Mouse (Mus musculus) ES-Bruce4 (cell line): ENCODE measurements around the gene Tuba1a. TPM values are rescaled to one million over a fixed set of nuclear protein-coding genes. Genes with fewer than 3 reads are reported as not detected.
A peak's percentile ranks its signal among the peaks of the same experiment; 100 is the strongest.

Experiments
- H3K27ac ChIP-seq: 2 replicates; pipeline ENCODE4 v1.5.1; 2012; ENCODE audit warnings: low read length, inconsistent platforms; ENCODE audit not compliant: insufficient read depth
- H3K27me3 ChIP-seq: 2 replicates; pipeline ENCODE4 v1.6.1; 2012; ENCODE audit warnings: mild to moderate bottlenecking, low read length, inconsistent platforms; ENCODE audit not compliant: control insufficient read depth, poor library complexity, insufficient read depth, severe bottlenecking
- H3K36me3 ChIP-seq: 2 replicates; pipeline ENCODE4 v1.6.1; 2012; ENCODE audit warnings: inconsistent platforms, mild to moderate bottlenecking, low read length, moderate library complexity; ENCODE audit not compliant: control insufficient read depth, poor library complexity, insufficient read depth, severe bottlenecking
- H3K4me1 ChIP-seq: one replicate; pipeline ENCODE4 v1.8.1; 2011; ENCODE audit warnings: low read length; ENCODE audit not compliant: control insufficient read depth, insufficient read depth
- H3K4me3 ChIP-seq: 2 replicates; pipeline ENCODE4 v1.5.1; 2011; ENCODE audit warnings: low read depth, mild to moderate bottlenecking, low read length
- H3K9ac ChIP-seq: 2 replicates; pipeline ENCODE4 v1.6.1; 2012; ENCODE audit warnings: low read depth, mild to moderate bottlenecking, inconsistent platforms; ENCODE audit not compliant: poor library complexity, severe bottlenecking
- H3K9me3 ChIP-seq: replicated peaks from 2 replicates; pipeline ENCODE4 v1.6.1; 2012; ENCODE audit warnings: mild to moderate bottlenecking, low read length, inconsistent platforms; ENCODE audit not compliant: control insufficient read depth, poor library complexity, insufficient read depth, severe bottlenecking
- CTCF ChIP-seq: IDR thresholded peaks from one replicate; pipeline ENCODE4 v1.8.1; 2011; ENCODE audit warnings: low read depth, low read length
- EP300 ChIP-seq: IDR thresholded peaks from 2 replicates; pipeline ENCODE4 v1.6.1; 2011; ENCODE audit warnings: low read depth, low read length; ENCODE audit not compliant: insufficient read depth
- POLR2A ChIP-seq: IDR thresholded peaks from one replicate; pipeline ENCODE4 v1.8.1; 2011; ENCODE audit warnings: low read length; ENCODE audit not compliant: insufficient read depth
- polyA plus RNA-seq: library from polyadenylated mRNA; stranded (reverse); fragments of >200 nt; gene quantifications from 2 replicates; pipeline ENCODE4 v1.2.4, GENCODE M21; 2011; ENCODE audit warnings: low read depth; ENCODE audit not compliant: missing spikeins, insufficient read depth, insufficient read length

The Tuba1a gene
- polyA plus RNA-seq, 1 experiment, result 700 TPM

- TF ChIP-seq CTCF (no peak), EP300 (no peak), POLR2A (no peak)
- Histone ChIP-seq H3K4me3 (no peak overlapping the region), H3K27ac (0 out of 2 replicates have a peak overlapping the region, but pooled peaks have one; percentile 66), H3K9me3 (no peaks in the 10 kb centered on the region), H3K27me3 (no peaks in the 10 kb centered on the region), H3K9ac (no peak overlapping the region), H3K36me3 (no peaks in the 10 kb centered on the region), H3K4me1 (peaks cover 8% of the 10 kb centered on the region)
Measured at GRCm38 (mm10) chr15:98996840-98997239, 43.3 kb upstream of the Tuba1a start.

GRCm38 (mm10) chr15:98994957-98995520, 41.5 kb upstream of the Tuba1a start:
- Histone ChIP-seq H3K27ac (no peak overlapping the region), H3K27me3 (no peaks in the 10 kb centered on the region), H3K4me1 (peaks cover 8% of the 10 kb centered on the region), H3K4me3 (no peak overlapping the region), H3K9me3 (no peaks in the 10 kb centered on the region), H3K9ac (no peak overlapping the region), H3K36me3 (no peaks in the 10 kb centered on the region)
- TF ChIP-seq EP300, result no peak

- Histone ChIP-seq H3K9me3 (no peaks in the 10 kb centered on the region), H3K27me3 (no peaks in the 10 kb centered on the region), H3K4me1 (peaks cover 8% of the 10 kb centered on the region), H3K27ac (no peak overlapping the region), H3K36me3 (no peaks in the 10 kb centered on the region), H3K4me3 (no peak overlapping the region), H3K9ac (no peak overlapping the region)
- TF ChIP-seq POLR2A (peak; percentile 5), EP300 (no peak), CTCF (peak; percentile 85)
Measured at GRCm38 (mm10) chr15:98993865-98994264, 40.4 kb upstream of the Tuba1a start.

GRCm38 (mm10) chr15:98993093-98993793, 39.7 kb upstream of the Tuba1a start:
- no peaks in the 10 kb centered on the region for H3K27me3 ChIP-seq
- no peaks in the 10 kb centered on the region for H3K36me3 ChIP-seq
- peak; percentile 94 for TF ChIP-seq EP300
- peak; percentile 90 for TF ChIP-seq CTCF
- peak; percentile 10 for TF ChIP-seq POLR2A
- H3K9ac ChIP-seq, result peak overlapping the region; percentile 55
- peak overlapping the region; percentile 100 for H3K27ac ChIP-seq
- no peaks in the 10 kb centered on the region for H3K9me3 ChIP-seq
- H3K4me3 ChIP-seq, result peak overlapping the region; percentile 47
- H3K4me1 ChIP-seq, result peaks cover 6% of the 10 kb centered on the region

GRCm38 (mm10) chr15:98992086-98992912, 38.8 kb upstream of the Tuba1a start:
- TF ChIP-seq POLR2A (no peak), CTCF (no peak), EP300 (no peak)
- H3K4me1 ChIP-seq, result peaks cover 3% of the 10 kb centered on the region
- H3K9ac ChIP-seq, result peak overlapping the region; percentile 70
- no peaks in the 10 kb centered on the region for H3K27me3 ChIP-seq
- no peak overlapping the region; the same call in 1 of the 2 replicates for H3K4me3 ChIP-seq
- H3K27ac ChIP-seq, result peak overlapping the region; percentile 100
- no peaks in the 10 kb centered on the region for H3K9me3 ChIP-seq
- no peaks in the 10 kb centered on the region for H3K36me3 ChIP-seq
